Mouse (Mus musculus) CD4-positive helper T cell, adult 2 months (primary cell): ENCODE results near the gene Zfp408.

Experiments used
- DNase-seq: peaks from one replicate; pipeline ENCODE4 v3.0.0-alpha.2; 2012; ENCODE audit warnings: low read depth, missing footprints, low spot score

Gene Zfp408

GRCm38 (mm10) chr2:91649553-91650359 lies at the start of gene Zfp408, which contains the start of gene Arhgap1:
Gene Zfp408 (minus strand): TSS chr2:91649791.
Gene Arhgap1 (plus strand): TSS chr2:91649860.
- DNase-seq: peak; percentile 98

GRCm38 (mm10) chr2:91699225-91699624 lies 49.6 kb upstream of the Zfp408 start:
- no peak for DNase-seq

GRCm38 (mm10) chr2:91696225-91696590 lies 46.6 kb upstream of the Zfp408 start:
- DNase-seq: no peak

GRCm38 (mm10) chr2:91695436-91696224 lies 46.0 kb upstream of the Zfp408 start:
- no peak for DNase-seq

- no peak for DNase-seq
Measured at GRCm38 (mm10) chr2:91689452-91689851, 39.9 kb upstream of the Zfp408 start.

- DNase-seq: no peak
Measured at GRCm38 (mm10) chr2:91683919-91684318, 34.3 kb upstream of the Zfp408 start.

- no peak for DNase-seq
Measured at GRCm38 (mm10) chr2:91682850-91683249, 33.3 kb upstream of the Zfp408 start.

- DNase-seq: no peak
Measured at GRCm38 (mm10) chr2:91676961-91677360, 27.4 kb upstream of the Zfp408 start.

GRCm38 (mm10) chr2:91676420-91676819 lies 26.8 kb upstream of the Zfp408 start:
- no peak for DNase-seq

- no peak for DNase-seq
Measured at GRCm38 (mm10) chr2:91674895-91675294, 25.3 kb upstream of the Zfp408 start.

GRCm38 (mm10) chr2:91673587-91673986 lies 24.0 kb upstream of the Zfp408 start:
- DNase-seq: no peak

GRCm38 (mm10) chr2:91670038-91670437 lies 20.4 kb upstream of the Zfp408 start:
- no peak for DNase-seq

- DNase-seq: no peak
Measured at GRCm38 (mm10) chr2:91669326-91669725, 19.7 kb upstream of the Zfp408 start.

GRCm38 (mm10) chr2:91667747-91668146 lies 18.2 kb upstream of the Zfp408 start:
- no peak for DNase-seq

GRCm38 (mm10) chr2:91666386-91666910 lies 16.9 kb upstream of the Zfp408 start:
- no peak for DNase-seq

GRCm38 (mm10) chr2:91664780-91665179 lies 15.2 kb upstream of the Zfp408 start:
- DNase-seq: no peak

GRCm38 (mm10) chr2:91660981-91661380 lies 11.4 kb upstream of the Zfp408 start:
- no peak for DNase-seq

- no peak for DNase-seq
Measured at GRCm38 (mm10) chr2:91659657-91660056, 10.1 kb upstream of the Zfp408 start.

GRCm38 (mm10) chr2:91656774-91657173 lies 7.2 kb upstream of the Zfp408 start:
- no peak for DNase-seq

GRCm38 (mm10) chr2:91655827-91656226 lies 6.2 kb upstream of the Zfp408 start:
- no peak for DNase-seq

GRCm38 (mm10) chr2:91655388-91655787 lies 5.8 kb upstream of the Zfp408 start:
- DNase-seq: no peak

GRCm38 (mm10) chr2:91652863-91653262 lies 3.3 kb upstream of the Zfp408 start:
- DNase-seq: no peak
